Mouse (Mus musculus): ENCODE data around the gene Btbd9. TPM values are rescaled to one million over a fixed set of nuclear protein-coding genes. Genes with fewer than 3 reads are reported as not detected.

Btbd9 gene
- polyA plus RNA-seq, 1 experiment, result 21.7 TPM

- TF ChIP-seq CTCF (IDR thresholded peaks at IDR 0.05; ENCODE audit: extremely low read depth, insufficient read depth, insufficient read length, insufficient replicate concordance), result no peak
- no peak for TF ChIP-seq POLR2A (IDR thresholded peaks at IDR 0.05; ENCODE audit: low read depth, low read length)
- no peak overlapping the region for H3K4me3 ChIP-seq (ENCODE audit: extremely low read depth, insufficient read depth, insufficient read length)
- H3K27me3 ChIP-seq (ENCODE audit: control insufficient read depth, insufficient read depth, low read length), result no peaks in the 10 kb centered on the region
- no peak overlapping the region for H3K27ac ChIP-seq (ENCODE audit: insufficient read depth, low read length)
- H3K4me1 ChIP-seq (ENCODE audit: control insufficient read depth, insufficient read depth, insufficient read length), result no peaks in the 10 kb centered on the region
- H3K36me3 ChIP-seq (ENCODE audit: control insufficient read depth, insufficient read depth, low read length), result no peaks in the 10 kb centered on the region
- DNase-seq (ENCODE audit: low read depth in 1 of 2, low spot score in 2 of 2), result no peak
These were observed 293.3 kb downstream of the Btbd9 start for GRCm38 (mm10) chr17:30283001-30283400.

- H3K27me3 ChIP-seq (ENCODE audit: control insufficient read depth, insufficient read depth, low read length), result no peaks in the 10 kb centered on the region
- TF ChIP-seq CTCF (IDR thresholded peaks at IDR 0.05; ENCODE audit: extremely low read depth, insufficient read depth, insufficient read length, insufficient replicate concordance), result no peak
- TF ChIP-seq POLR2A (IDR thresholded peaks at IDR 0.05; ENCODE audit: low read depth, low read length), result no peak
- 69% methylated on average over 7 of the region's 7 CpGs for WGBS
These were observed 295.8 kb downstream of the Btbd9 start for GRCm38 (mm10) chr17:30280323-30281118.

DNA sequence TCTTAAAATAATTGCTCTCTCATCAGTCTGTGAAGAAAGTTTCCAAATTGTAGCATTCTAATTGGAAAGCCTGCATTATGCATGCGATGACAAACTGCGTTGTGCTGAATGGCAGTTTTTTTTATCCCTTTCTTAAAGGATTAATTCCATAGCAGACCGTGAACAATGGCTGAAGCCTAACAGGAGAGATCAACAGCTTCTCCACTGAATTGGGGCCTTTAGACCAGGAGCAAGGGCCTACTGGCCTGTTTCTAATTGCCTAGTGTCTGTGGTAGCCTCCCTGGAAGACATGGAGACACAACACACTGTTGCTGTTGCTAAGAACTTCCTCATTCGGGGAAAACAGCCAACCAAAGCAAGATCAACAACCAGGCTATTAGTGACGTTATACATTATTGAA, 296.6 kb downstream of the Btbd9 start:
- no peaks in the 10 kb centered on the region for H3K27me3 ChIP-seq (ENCODE audit: control insufficient read depth, insufficient read depth, low read length)
- 80% methylated on average over 5 of the region's 5 CpGs for WGBS
- no peak for TF ChIP-seq POLR2A (IDR thresholded peaks at IDR 0.05; ENCODE audit: low read depth, low read length)
- TF ChIP-seq CTCF (IDR thresholded peaks at IDR 0.05; ENCODE audit: extremely low read depth, insufficient read depth, insufficient read length, insufficient replicate concordance), result no peak
- no peaks in the 10 kb centered on the region for H3K4me1 ChIP-seq (ENCODE audit: control insufficient read depth, insufficient read depth, insufficient read length)
- H3K27ac ChIP-seq (ENCODE audit: insufficient read depth, low read length), result no peak overlapping the region
- no peak for DNase-seq (ENCODE audit: low read depth in 1 of 2, low spot score in 2 of 2)
- H3K36me3 ChIP-seq (ENCODE audit: control insufficient read depth, insufficient read depth, low read length), result peaks cover 2% of the 10 kb centered on the region; the same call in 1 of the 2 replicates
- no peak overlapping the region for H3K4me3 ChIP-seq (ENCODE audit: extremely low read depth, insufficient read depth, insufficient read length)

More at GRCm38 (mm10) chr17:30280323-30281118, 295.8 kb downstream of the Btbd9 start:
- Histone ChIP-seq H3K4me1 (ENCODE audit: control insufficient read depth, insufficient read depth, insufficient read length) (no peaks in the 10 kb centered on the region), H3K27ac (ENCODE audit: insufficient read depth, low read length) (no peak overlapping the region), H3K36me3 (ENCODE audit: control insufficient read depth, insufficient read depth, low read length) (no peaks in the 10 kb centered on the region), H3K4me3 (ENCODE audit: extremely low read depth, insufficient read depth, insufficient read length) (no peak overlapping the region)
- DNase-seq (ENCODE audit: low read depth in 1 of 2, low spot score in 2 of 2), result no peak

DNA sequence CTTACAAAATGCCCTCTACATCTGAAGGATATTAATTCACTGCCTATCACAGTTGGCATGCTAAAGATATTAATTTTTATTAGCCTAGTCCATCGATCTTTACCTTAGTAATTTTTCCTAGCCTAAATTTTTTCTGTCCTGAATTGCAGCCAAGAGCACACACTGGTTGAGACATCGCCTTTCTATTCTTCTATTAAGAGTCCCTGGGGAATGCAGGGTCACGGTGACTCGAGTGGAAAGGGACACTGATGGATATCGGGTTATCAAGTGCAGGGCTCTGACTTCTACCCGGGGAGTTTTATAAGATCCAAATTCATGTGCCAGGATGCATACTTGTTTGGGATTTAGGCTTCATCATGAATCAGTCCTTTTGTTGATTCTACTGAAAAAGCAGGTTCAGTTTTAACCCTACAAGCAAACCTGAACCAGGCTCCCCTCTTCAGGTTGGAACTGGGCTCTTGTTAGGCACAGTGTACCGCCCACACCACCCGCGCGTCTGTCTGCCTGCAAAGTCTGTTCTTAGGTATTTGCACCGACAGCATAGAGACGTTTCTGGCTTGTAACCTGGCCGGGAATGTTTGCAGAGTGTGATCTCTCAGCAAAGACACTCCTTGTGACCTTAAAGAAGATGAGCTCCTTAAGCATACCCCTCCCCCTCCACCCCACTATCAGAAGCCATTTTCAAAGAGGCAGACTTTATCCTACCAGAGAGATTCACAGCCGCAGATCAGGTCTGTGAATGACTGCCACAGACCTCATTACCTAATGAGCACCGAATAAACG, 297.5 kb downstream of the Btbd9 start:
- no peak for DNase-seq (ENCODE audit: low read depth in 1 of 2, low spot score in 2 of 2)
- Histone ChIP-seq H3K4me1 (ENCODE audit: control insufficient read depth, insufficient read depth, insufficient read length) (no peaks in the 10 kb centered on the region), H3K27me3 (ENCODE audit: control insufficient read depth, insufficient read depth, low read length) (no peaks in the 10 kb centered on the region), H3K27ac (ENCODE audit: insufficient read depth, low read length) (no peak overlapping the region), H3K36me3 (ENCODE audit: control insufficient read depth, insufficient read depth, low read length) (peaks cover 6% of the 10 kb centered on the region), H3K4me3 (ENCODE audit: extremely low read depth, insufficient read depth, insufficient read length) (no peak overlapping the region)
- TF ChIP-seq POLR2A (IDR thresholded peaks at IDR 0.05; ENCODE audit: low read depth, low read length) (no peak), CTCF (IDR thresholded peaks at IDR 0.05; ENCODE audit: extremely low read depth, insufficient read depth, insufficient read length, insufficient replicate concordance) (no peak)
- 89% methylated on average over 16 of the region's 16 CpGs for WGBS

DNA sequence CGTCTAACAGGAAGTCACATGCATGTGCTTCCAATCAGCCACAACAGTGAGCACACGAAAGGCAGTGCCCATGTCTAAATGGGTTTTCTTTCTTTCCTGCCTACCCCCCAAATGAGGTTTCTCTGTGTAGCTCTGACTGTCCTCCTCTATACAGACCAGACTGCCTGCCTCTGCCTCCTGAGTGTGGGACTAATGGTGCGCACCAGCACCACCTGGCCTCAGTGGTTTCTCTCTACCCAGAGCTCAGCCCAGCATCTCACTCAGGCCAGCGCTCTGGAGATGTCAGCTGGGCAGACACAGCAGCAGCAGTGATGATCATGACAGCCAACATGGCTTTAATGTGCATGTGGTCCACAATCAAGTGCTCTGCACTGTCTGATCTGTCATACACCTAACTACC, 299.8 kb downstream of the Btbd9 start:
- Histone ChIP-seq H3K36me3 (ENCODE audit: control insufficient read depth, insufficient read depth, low read length) (peaks cover 6% of the 10 kb centered on the region), H3K27ac (ENCODE audit: insufficient read depth, low read length) (no peak overlapping the region), H3K4me3 (ENCODE audit: extremely low read depth, insufficient read depth, insufficient read length) (no peak overlapping the region), H3K4me1 (ENCODE audit: control insufficient read depth, insufficient read depth, insufficient read length) (no peaks in the 10 kb centered on the region), H3K27me3 (ENCODE audit: control insufficient read depth, insufficient read depth, low read length) (no peaks in the 10 kb centered on the region)
- no peak for DNase-seq (ENCODE audit: low read depth in 1 of 2, low spot score in 2 of 2)
- TF ChIP-seq CTCF (IDR thresholded peaks at IDR 0.05; ENCODE audit: extremely low read depth, insufficient read depth, insufficient read length, insufficient replicate concordance) (no peak), POLR2A (IDR thresholded peaks at IDR 0.05; ENCODE audit: low read depth, low read length) (no peak)
- WGBS, result 69% methylated on average over 4 of the region's 4 CpGs

DNA sequence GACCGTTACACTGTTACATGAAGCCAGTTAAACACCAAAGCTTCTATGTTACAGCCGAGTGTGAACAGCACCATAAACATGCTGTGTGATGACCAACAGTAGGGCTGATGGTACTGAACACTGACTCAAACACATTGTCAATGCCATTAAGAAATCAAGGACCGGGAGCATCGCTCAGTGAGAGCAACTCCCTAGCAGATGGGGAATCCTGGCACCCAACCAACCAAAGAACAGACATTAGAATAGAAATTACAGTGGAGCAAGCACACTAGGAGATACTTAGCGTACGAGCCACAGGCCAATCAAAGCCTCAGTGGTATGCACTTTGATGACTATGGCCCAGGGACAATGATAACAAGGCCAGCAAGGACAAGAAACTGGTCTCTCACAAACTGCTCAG, 303.5 kb downstream of the Btbd9 start:
- Histone ChIP-seq H3K36me3 (ENCODE audit: control insufficient read depth, insufficient read depth, low read length) (peaks cover 6% of the 10 kb centered on the region), H3K27ac (ENCODE audit: insufficient read depth, low read length) (no peak overlapping the region), H3K4me1 (ENCODE audit: control insufficient read depth, insufficient read depth, insufficient read length) (no peaks in the 10 kb centered on the region), H3K4me3 (ENCODE audit: extremely low read depth, insufficient read depth, insufficient read length) (no peak overlapping the region), H3K27me3 (ENCODE audit: control insufficient read depth, insufficient read depth, low read length) (no peaks in the 10 kb centered on the region)
- TF ChIP-seq CTCF (IDR thresholded peaks at IDR 0.05; ENCODE audit: extremely low read depth, insufficient read depth, insufficient read length, insufficient replicate concordance) (no peak), POLR2A (IDR thresholded peaks at IDR 0.05; ENCODE audit: low read depth, low read length) (no peak)
- 95% methylated on average over 6 of the region's 6 CpGs for WGBS
- no peak for DNase-seq (ENCODE audit: low read depth in 1 of 2, low spot score in 2 of 2)
